Mouse (Mus musculus): ENCODE results near the gene Dmkn. TPM values are rescaled to one million over a fixed set of nuclear protein-coding genes. Genes with fewer than 3 reads are reported as not detected.
"Not testable (repeated sequence)": the region's sequence is repeated elsewhere in the genome, so short reads cannot be mapped to it uniquely, and the experiment has no call there.

Gene Dmkn
- polyA plus RNA-seq, 1 experiment from 2014 or later: 913 TPM

DNA sequence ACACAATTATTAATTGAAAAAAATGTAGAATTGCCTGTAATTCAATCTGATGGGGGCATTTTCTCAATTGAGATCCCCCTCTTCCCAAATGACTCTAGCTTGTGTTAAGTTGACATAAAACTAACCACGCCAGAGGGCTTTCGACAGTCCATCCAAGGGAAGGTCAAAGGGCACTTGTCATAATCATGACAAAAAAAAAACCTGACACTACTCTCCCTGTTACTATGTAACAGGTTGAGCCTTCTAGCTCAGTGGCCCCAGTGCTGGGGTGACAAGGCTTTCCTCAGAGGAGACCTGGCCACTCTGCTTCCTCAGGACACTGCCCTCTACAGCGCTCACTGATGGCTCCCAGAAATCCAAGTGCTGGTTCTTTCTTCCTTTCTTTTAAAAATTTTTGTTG is 60.8 kb downstream of the Dmkn start:
- H3K4me3 ChIP-seq: no peak overlapping the region
- no peak overlapping the region for H3K9ac ChIP-seq
- ATAC-seq (ENCODE audit: insufficient number of reproducible peaks, low FRiP score, low TSS enrichment, low read depth): no peak
- 88% methylated on average over 3 of the region's 3 CpGs for WGBS
- no peaks in the 10 kb centered on the region for H3K27me3 ChIP-seq
- H3K27ac ChIP-seq: no peak overlapping the region
- H3K36me3 ChIP-seq: no peaks in the 10 kb centered on the region
- no peaks in the 10 kb centered on the region for H3K9me3 ChIP-seq
- no peak overlapping the region for H3K4me2 ChIP-seq
- 0 out of 2 replicates have a peak, but pooled peaks cover 4% of the 10 kb centered on the region for H3K4me1 ChIP-seq

DNA sequence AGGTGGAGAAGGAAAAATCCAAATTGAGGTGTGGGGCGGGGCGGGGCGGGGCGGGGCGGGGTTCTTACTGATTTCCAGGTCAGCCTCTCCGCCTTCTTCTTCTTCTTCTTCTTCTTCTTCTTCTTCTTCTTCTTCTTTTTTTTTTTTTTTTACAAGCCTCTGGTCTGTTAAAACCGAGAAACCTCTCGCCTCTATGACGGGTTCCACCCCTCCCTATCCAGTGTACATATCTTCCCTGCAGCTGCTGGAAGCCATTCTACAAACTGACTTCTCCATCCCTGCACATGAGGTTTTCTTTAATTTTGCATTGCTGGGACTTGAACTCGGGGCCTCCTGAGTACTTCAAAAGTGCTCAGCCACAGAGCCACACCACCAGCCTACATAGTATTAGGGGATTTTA is 63.1 kb downstream of the Dmkn start:
- Histone ChIP-seq H3K4me2 (no peak overlapping the region), H3K9ac (no peak overlapping the region), H3K27ac (no peak overlapping the region), H3K4me1 (no peaks in the 10 kb centered on the region), H3K4me3 (no peak overlapping the region), H3K27me3 (no peaks in the 10 kb centered on the region), H3K9me3 (no peaks in the 10 kb centered on the region), H3K36me3 (no peaks in the 10 kb centered on the region)
- 83% methylated on average over 10 of the region's 10 CpGs for WGBS
- ATAC-seq (ENCODE audit: insufficient number of reproducible peaks, low FRiP score, low TSS enrichment, low read depth): no peak

DNA sequence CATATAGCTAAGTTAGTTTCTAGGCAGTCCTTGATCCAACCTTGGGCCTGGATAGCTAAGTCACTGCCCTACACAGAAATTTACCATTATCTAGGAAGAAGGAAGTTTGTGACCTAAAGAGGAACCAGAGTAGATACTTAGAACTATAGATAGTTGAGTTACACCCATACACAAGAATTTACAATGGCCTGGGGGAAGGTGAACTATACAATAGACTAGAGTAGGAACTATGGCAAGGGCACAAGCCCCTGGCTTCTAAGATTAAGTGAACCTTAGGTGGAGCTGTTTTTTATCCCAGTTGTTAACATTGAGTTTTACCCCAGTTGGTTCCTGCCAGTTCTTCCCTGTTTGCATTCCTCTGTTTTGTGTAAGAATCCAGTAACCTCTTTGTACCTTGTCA is 65.3 kb downstream of the Dmkn start:
- not testable (repeated sequence) for H3K4me2 ChIP-seq; H3K9me3 ChIP-seq; H3K4me3 ChIP-seq; H3K4me1 ChIP-seq; ATAC-seq (ENCODE audit: insufficient number of reproducible peaks, low FRiP score, low TSS enrichment, low read depth); H3K9ac ChIP-seq; H3K27ac ChIP-seq; H3K36me3 ChIP-seq; H3K27me3 ChIP-seq

- Histone ChIP-seq H3K4me1 (no peaks in the 10 kb centered on the region), H3K36me3 (no peaks in the 10 kb centered on the region), H3K27me3 (no peaks in the 10 kb centered on the region), H3K9ac (no peak overlapping the region), H3K9me3 (no peaks in the 10 kb centered on the region), H3K4me2 (no peak overlapping the region), H3K27ac (no peak overlapping the region), H3K4me3 (no peak overlapping the region)
- WGBS: 65% methylated on average over 3 of the region's 3 CpGs
- ATAC-seq (ENCODE audit: insufficient number of reproducible peaks, low FRiP score, low TSS enrichment, low read depth): no peak
Measured at GRCm38 (mm10) chr7:30829428-30829827, 65.9 kb downstream of the Dmkn start.

Other genes with a start within 250 kb of the Dmkn start
- gene Arhgap33, start 228.7 kb upstream of the Dmkn start, polyA plus RNA-seq (2015; fragmentation: Nextera tagmentation; extraction: Ambion mirVana): 7.8 and 8.0 TPM in 2 replicates
- 17.6 and 29.4 TPM in 2 replicates for gene Hspb6, start 211.6 kb upstream of the Dmkn start, polyA plus RNA-seq (2015; fragmentation: Nextera tagmentation; extraction: Ambion mirVana)
- gene Proser3, start 211.5 kb upstream of the Dmkn start, polyA plus RNA-seq (2015; fragmentation: Nextera tagmentation; extraction: Ambion mirVana): 11.3 and 12.1 TPM in 2 replicates
- 37.9 and 49.4 TPM in 2 replicates for gene Lin37, start 203.9 kb upstream of the Dmkn start, polyA plus RNA-seq (2015; fragmentation: Nextera tagmentation; extraction: Ambion mirVana)
- gene U2af1l4, start 200.5 kb upstream of the Dmkn start, polyA plus RNA-seq (2015; fragmentation: Nextera tagmentation; extraction: Ambion mirVana): 83.0 and 85.3 TPM in 2 replicates
- 12.2 and 12.4 TPM in 2 replicates for gene Gm49396, start 200.4 kb upstream of the Dmkn start, polyA plus RNA-seq (2015; fragmentation: Nextera tagmentation; extraction: Ambion mirVana)
- gene Psenen, start 200.1 kb upstream of the Dmkn start, polyA plus RNA-seq (2015; fragmentation: Nextera tagmentation; extraction: Ambion mirVana): 126 and 146 TPM in 2 replicates
- gene Igflr1, start 198.3 kb upstream of the Dmkn start, polyA plus RNA-seq (2015; fragmentation: Nextera tagmentation; extraction: Ambion mirVana): 3.0 and 3.5 TPM in 2 replicates
- gene Kmt2b, start 175.0 kb upstream of the Dmkn start, polyA plus RNA-seq (2015; fragmentation: Nextera tagmentation; extraction: Ambion mirVana): 7.3 and 8.1 TPM in 2 replicates
- gene Zbtb32, start 164.8 kb upstream of the Dmkn start, polyA plus RNA-seq (2015; fragmentation: Nextera tagmentation; extraction: Ambion mirVana): 3.0 and 4.2 TPM in 2 replicates
- gene Upk1a, start 150.9 kb upstream of the Dmkn start, polyA plus RNA-seq (2015; fragmentation: Nextera tagmentation; extraction: Ambion mirVana): 0.45 and 0.58 TPM in 2 replicates
- 739 and 763 TPM in 2 replicates for gene Cox6b1, start 137.6 kb upstream of the Dmkn start, polyA plus RNA-seq (2015; fragmentation: Nextera tagmentation; extraction: Ambion mirVana)
- not detected in 2 replicates for gene Etv2, start 127.9 kb upstream of the Dmkn start, polyA plus RNA-seq (2015; fragmentation: Nextera tagmentation; extraction: Ambion mirVana)
- 104 and 114 TPM in 2 replicates for gene Rbm42, start 113.4 kb upstream of the Dmkn start, polyA plus RNA-seq (2015; fragmentation: Nextera tagmentation; extraction: Ambion mirVana)
- gene Haus5, start 98.8 kb upstream of the Dmkn start, polyA plus RNA-seq (2015; fragmentation: Nextera tagmentation; extraction: Ambion mirVana): 33.6 and 34.4 TPM in 2 replicates
- gene Pmis2, start 92.2 kb upstream of the Dmkn start, polyA plus RNA-seq (2015; fragmentation: Nextera tagmentation; extraction: Ambion mirVana): not detected in 2 replicates
- gene 2200002J24Rik, start 64.8 kb upstream of the Dmkn start, polyA plus RNA-seq (2015; fragmentation: Nextera tagmentation; extraction: Ambion mirVana): 1.1 and 1.4 TPM in 2 replicates
- gene Atp4a, start 51.5 kb upstream of the Dmkn start, polyA plus RNA-seq (2015; fragmentation: Nextera tagmentation; extraction: Ambion mirVana): 0.19 and 0.99 TPM in 2 replicates
- 197 and 199 TPM in 2 replicates for gene Tmem147, start 34.2 kb upstream of the Dmkn start, polyA plus RNA-seq (2015; fragmentation: Nextera tagmentation; extraction: Ambion mirVana)
- gene Gapdhs, start 20.1 kb upstream of the Dmkn start, polyA plus RNA-seq (2015; fragmentation: Nextera tagmentation; extraction: Ambion mirVana): 0.52 and 0.66 TPM in 2 replicates
- gene Sbsn, start 12.3 kb upstream of the Dmkn start, polyA plus RNA-seq (2015; fragmentation: Nextera tagmentation; extraction: Ambion mirVana): 293 and 299 TPM in 2 replicates
- 3,274 and 3,770 TPM in 2 replicates for gene Krtdap, start 24.1 kb downstream of the Dmkn start, polyA plus RNA-seq (2015; fragmentation: Nextera tagmentation; extraction: Ambion mirVana)
- 0.27 TPM in 1 of 2 replicates, not detected in the other for gene Ffar2, start 60.0 kb downstream of the Dmkn start, polyA plus RNA-seq (2015; fragmentation: Nextera tagmentation; extraction: Ambion mirVana)
- not detected in 2 replicates for gene Ffar3, start 92.4 kb downstream of the Dmkn start, polyA plus RNA-seq (2015; fragmentation: Nextera tagmentation; extraction: Ambion mirVana)
- not detected in 2 replicates for gene Ffar1, start 97.8 kb downstream of the Dmkn start, polyA plus RNA-seq (2015; fragmentation: Nextera tagmentation; extraction: Ambion mirVana)
- 0.04 and 0.11 TPM in 2 replicates for gene Cd22, start 116.6 kb downstream of the Dmkn start, polyA plus RNA-seq (2015; fragmentation: Nextera tagmentation; extraction: Ambion mirVana)
- 1.3 and 1.4 TPM in 2 replicates for gene Mag, start 151.1 kb downstream of the Dmkn start, polyA plus RNA-seq (2015; fragmentation: Nextera tagmentation; extraction: Ambion mirVana)
- not detected in 2 replicates for gene Hamp2, start 160.9 kb downstream of the Dmkn start, polyA plus RNA-seq (2015; fragmentation: Nextera tagmentation; extraction: Ambion mirVana)
- not detected in 2 replicates for gene Hamp, start 180.3 kb downstream of the Dmkn start, polyA plus RNA-seq (2015; fragmentation: Nextera tagmentation; extraction: Ambion mirVana)
- gene Usf2, start 193.0 kb downstream of the Dmkn start, polyA plus RNA-seq (2015; fragmentation: Nextera tagmentation; extraction: Ambion mirVana): 22.3 and 23.4 TPM in 2 replicates
- gene Lsr, start 209.7 kb downstream of the Dmkn start, polyA plus RNA-seq (2015; fragmentation: Nextera tagmentation; extraction: Ambion mirVana): 37.1 and 39.5 TPM in 2 replicates
- 2.4 and 2.7 TPM in 2 replicates for gene Fam187b, start 210.0 kb downstream of the Dmkn start, polyA plus RNA-seq (2015; fragmentation: Nextera tagmentation; extraction: Ambion mirVana)